Mouse (Mus musculus): Measurements from ENCODE around the gene Sytl4. TPM values are rescaled to one million over a fixed set of nuclear protein-coding genes. Genes with fewer than 3 reads are reported as not detected.
A peak's percentile ranks its signal among the peaks of the same experiment; 100 is the strongest.

Sytl4 gene
- polyA plus RNA-seq, 1 experiment from 2014 or later, result 0.80 TPM

- WGBS, result 89% methylated on average over 4 of the region's 4 CpGs
- Histone ChIP-seq H3K27me3 (ENCODE audit: control insufficient read depth, insufficient read depth, low read length) (no peaks in the 10 kb centered on the region), H3K36me3 (replicated peaks; ENCODE audit: control insufficient read depth, insufficient read depth) (no peaks in the 10 kb centered on the region), H3K4me3 (replicated peaks; ENCODE audit: low read length) (no peak overlapping the region), H3K4me2 (replicated peaks) (no peak overlapping the region), H3K27ac (no peak overlapping the region), H3K9ac (no peak overlapping the region), H3K4me1 (replicated peaks; ENCODE audit: control insufficient read depth, insufficient read depth, low read length) (no peaks in the 10 kb centered on the region), H3K9me3 (ENCODE audit: control insufficient read depth, low read length) (no peaks in the 10 kb centered on the region)
- no peak for ATAC-seq (ENCODE audit: low FRiP score)
- no peak for DNase-seq (ENCODE audit: low spot score)
These were observed 44.9 kb downstream of the Sytl4 start for GRCm38 (mm10) chrX:133936605-133937225.

GRCm38 (mm10) chrX:133931302-133932013, 50.2 kb downstream of the Sytl4 start:
- Histone ChIP-seq H3K4me1 (replicated peaks; ENCODE audit: control insufficient read depth, insufficient read depth, low read length) (no peaks in the 10 kb centered on the region), H3K36me3 (replicated peaks; ENCODE audit: control insufficient read depth, insufficient read depth) (no peaks in the 10 kb centered on the region), H3K9ac (no peak overlapping the region), H3K27ac (no peak overlapping the region), H3K9me3 (ENCODE audit: control insufficient read depth, low read length) (no peaks in the 10 kb centered on the region), H3K27me3 (ENCODE audit: control insufficient read depth, insufficient read depth, low read length) (no peaks in the 10 kb centered on the region), H3K4me3 (replicated peaks; ENCODE audit: low read length) (no peak overlapping the region), H3K4me2 (replicated peaks) (no peak overlapping the region)
- DNase-seq (ENCODE audit: low spot score), result peak; percentile 61
- no peak for ATAC-seq (ENCODE audit: low FRiP score)
- 66% methylated on average over 12 of the region's 12 CpGs for WGBS

- H3K36me3 ChIP-seq (replicated peaks; ENCODE audit: control insufficient read depth, insufficient read depth), result no peaks in the 10 kb centered on the region
- ATAC-seq (ENCODE audit: low FRiP score) (no peak), DNase-seq (ENCODE audit: low spot score) (no peak)
- H3K4me3 ChIP-seq (replicated peaks; ENCODE audit: low read length), result no peak overlapping the region
- WGBS, result 81% methylated on average over 5 of the region's 5 CpGs
- H3K27me3 ChIP-seq (ENCODE audit: control insufficient read depth, insufficient read depth, low read length), result no peaks in the 10 kb centered on the region
- H3K9ac ChIP-seq, result no peak overlapping the region
- no peaks in the 10 kb centered on the region for H3K9me3 ChIP-seq (ENCODE audit: control insufficient read depth, low read length)
- no peaks in the 10 kb centered on the region for H3K4me1 ChIP-seq (replicated peaks; ENCODE audit: control insufficient read depth, insufficient read depth, low read length)
- no peak overlapping the region for H3K27ac ChIP-seq
- no peak overlapping the region for H3K4me2 ChIP-seq (replicated peaks)
These were observed 54.9 kb downstream of the Sytl4 start for GRCm38 (mm10) chrX:133926760-133927159.

- no peak overlapping the region for H3K27ac ChIP-seq
- no peaks in the 10 kb centered on the region for H3K27me3 ChIP-seq (ENCODE audit: control insufficient read depth, insufficient read depth, low read length)
- H3K9me3 ChIP-seq (ENCODE audit: control insufficient read depth, low read length), result no peaks in the 10 kb centered on the region
- no peaks in the 10 kb centered on the region for H3K4me1 ChIP-seq (replicated peaks; ENCODE audit: control insufficient read depth, insufficient read depth, low read length)
- ATAC-seq (ENCODE audit: low FRiP score), result no peak
- H3K9ac ChIP-seq, result no peak overlapping the region
- no peak for DNase-seq (ENCODE audit: low spot score)
- WGBS, result 74% methylated on average over 4 of the region's 4 CpGs
- H3K4me3 ChIP-seq (replicated peaks; ENCODE audit: low read length), result no peak overlapping the region
- no peaks in the 10 kb centered on the region for H3K36me3 ChIP-seq (replicated peaks; ENCODE audit: control insufficient read depth, insufficient read depth)
- H3K4me2 ChIP-seq (replicated peaks), result no peak overlapping the region
These were observed 60.4 kb downstream of the Sytl4 start for GRCm38 (mm10) chrX:133921187-133921586.

GRCm38 (mm10) chrX:133914219-133914618, 67.4 kb downstream of the Sytl4 start:
- ATAC-seq (ENCODE audit: low FRiP score), result no peak
- no peak overlapping the region for H3K9ac ChIP-seq
- no peak for DNase-seq (ENCODE audit: low spot score)

GRCm38 (mm10) chrX:133913006-133913405, 68.6 kb downstream of the Sytl4 start:
- Histone ChIP-seq H3K27ac (no peak overlapping the region), H3K4me2 (replicated peaks) (no peak overlapping the region), H3K9me3 (ENCODE audit: control insufficient read depth, low read length) (no peaks in the 10 kb centered on the region), H3K4me1 (replicated peaks; ENCODE audit: control insufficient read depth, insufficient read depth, low read length) (no peaks in the 10 kb centered on the region), H3K4me3 (replicated peaks; ENCODE audit: low read length) (no peak overlapping the region), H3K27me3 (ENCODE audit: control insufficient read depth, insufficient read depth, low read length) (no peaks in the 10 kb centered on the region; the same call in 1 of the 2 replicates), H3K36me3 (replicated peaks; ENCODE audit: control insufficient read depth, insufficient read depth) (no peaks in the 10 kb centered on the region), H3K9ac (no peak overlapping the region)
- no peak for DNase-seq (ENCODE audit: low spot score)
- no peak for ATAC-seq (ENCODE audit: low FRiP score)
- 87% methylated on average over 3 of the region's 3 CpGs for WGBS

More at GRCm38 (mm10) chrX:133914219-133914618, 67.4 kb downstream of the Sytl4 start:
- no peak overlapping the region for H3K4me3 ChIP-seq (replicated peaks; ENCODE audit: low read length)
- H3K36me3 ChIP-seq (replicated peaks; ENCODE audit: control insufficient read depth, insufficient read depth), result no peaks in the 10 kb centered on the region
- H3K9me3 ChIP-seq (ENCODE audit: control insufficient read depth, low read length), result no peaks in the 10 kb centered on the region
- H3K27ac ChIP-seq, result no peak overlapping the region
- H3K27me3 ChIP-seq (ENCODE audit: control insufficient read depth, insufficient read depth, low read length), result no peaks in the 10 kb centered on the region; the same call in 1 of the 2 replicates
- H3K4me2 ChIP-seq (replicated peaks), result no peak overlapping the region
- 78% methylated on average over 7 of the region's 7 CpGs for WGBS
- H3K4me1 ChIP-seq (replicated peaks; ENCODE audit: control insufficient read depth, insufficient read depth, low read length), result no peaks in the 10 kb centered on the region

GRCm38 (mm10) chrX:133911397-133912103, 70.1 kb downstream of the Sytl4 start:
- no peaks in the 10 kb centered on the region for H3K36me3 ChIP-seq (replicated peaks; ENCODE audit: control insufficient read depth, insufficient read depth)
- ATAC-seq (ENCODE audit: low FRiP score) (no peak), DNase-seq (ENCODE audit: low spot score) (no peak)
- no peak overlapping the region for H3K27ac ChIP-seq
- H3K4me2 ChIP-seq (replicated peaks), result no peak overlapping the region
- no peak overlapping the region for H3K4me3 ChIP-seq (replicated peaks; ENCODE audit: low read length)
- 40% methylated on average over 10 of the region's 10 CpGs for WGBS
- H3K4me1 ChIP-seq (replicated peaks; ENCODE audit: control insufficient read depth, insufficient read depth, low read length), result no peaks in the 10 kb centered on the region
- no peaks in the 10 kb centered on the region; the same call in 1 of the 2 replicates for H3K27me3 ChIP-seq (ENCODE audit: control insufficient read depth, insufficient read depth, low read length)
- H3K9me3 ChIP-seq (ENCODE audit: control insufficient read depth, low read length), result no peaks in the 10 kb centered on the region
- H3K9ac ChIP-seq, result no peak overlapping the region

- WGBS, result 41% methylated on average over 3 of the region's 3 CpGs
- H3K4me3 ChIP-seq (replicated peaks; ENCODE audit: low read length), result no peak within 1 kb of the TSS
- ATAC-seq (ENCODE audit: low FRiP score) (no peak), DNase-seq (ENCODE audit: low spot score) (no peak)
- H3K27ac ChIP-seq, result no peak within 1 kb of the TSS
- H3K4me2 ChIP-seq (replicated peaks), result no peak within 1 kb of the TSS
- no peak within 1 kb of the TSS for H3K9ac ChIP-seq
- H3K4me1 ChIP-seq (replicated peaks; ENCODE audit: control insufficient read depth, insufficient read depth, low read length), result no peaks in the 10 kb centered on the region
- H3K9me3 ChIP-seq (ENCODE audit: control insufficient read depth, low read length), result no peaks in the 10 kb centered on the region
- no peaks in the 10 kb centered on the region; the same call in 1 of the 2 replicates for H3K27me3 ChIP-seq (ENCODE audit: control insufficient read depth, insufficient read depth, low read length)
- H3K36me3 ChIP-seq (replicated peaks; ENCODE audit: control insufficient read depth, insufficient read depth), result no peaks in the 10 kb centered on the region
These were observed 73.4 kb downstream of the Sytl4 start, which contains the start of gene Srpx2 for GRCm38 (mm10) chrX:133908261-133908660. Gene Srpx2 (plus strand): TSS chrX:133908426.

- Histone ChIP-seq H3K36me3 (replicated peaks; ENCODE audit: control insufficient read depth, insufficient read depth) (peaks cover 25% of the 10 kb centered on the region), H3K4me1 (replicated peaks; ENCODE audit: control insufficient read depth, insufficient read depth, low read length) (no peaks in the 10 kb centered on the region), H3K9ac (peak within 1 kb of the TSS; percentile 77), H3K9me3 (ENCODE audit: control insufficient read depth, low read length) (no peaks in the 10 kb centered on the region), H3K4me3 (replicated peaks; ENCODE audit: low read length) (peak within 1 kb of the TSS; percentile 55), H3K27ac (peak within 1 kb of the TSS; percentile 77; the same call in 1 of the 2 replicates), H3K4me2 (replicated peaks) (peak within 1 kb of the TSS; percentile 56), H3K27me3 (ENCODE audit: control insufficient read depth, insufficient read depth, low read length) (no peaks in the 10 kb centered on the region)
- WGBS, result 15% methylated on average over 33 of the region's 33 CpGs
- ATAC-seq (ENCODE audit: low FRiP score) (peak; percentile 97), DNase-seq (ENCODE audit: low spot score) (peak; percentile 93)
These were observed 83.5 kb downstream of the Sytl4 start, which contains the start of gene Tspan6 for GRCm38 (mm10) chrX:133898014-133898542. Gene Tspan6 (minus strand): TSS chrX:133898429.

Data from hindbrain, embryonic 14.5 days (tissue).